Mouse (Mus musculus): ENCODE results near the gene Ankar. TPM values are rescaled to one million over a fixed set of nuclear protein-coding genes. Genes with fewer than 3 reads are reported as not detected.

Gene Ankar
- polyA plus RNA-seq, 1 experiment, result not detected

Other genes with a start within 250 kb of the Ankar start
- 0.04 and 0.18 TPM in 2 replicates for gene March4, start 163.6 kb downstream of the Ankar start, polyA plus RNA-seq (2012; rRNA removed)
- gene Smarcal1, start 117.3 kb downstream of the Ankar start, polyA plus RNA-seq (2012; rRNA removed), result 28.6 and 29.7 TPM in 2 replicates
- 1,766 and 1,999 TPM in 2 replicates for gene Rpl37a, start 10.7 kb upstream of the Ankar start, polyA plus RNA-seq (2012; rRNA removed)
- 874 and 1,097 TPM in 2 replicates for gene Igfbp2, start 123.9 kb upstream of the Ankar start, polyA plus RNA-seq (2012; rRNA removed)
- gene Igfbp5, start 174.3 kb upstream of the Ankar start, polyA plus RNA-seq (2012; rRNA removed), result 58.6 and 85.5 TPM in 2 replicates